In genomic region chr8:124793661-124794485, GRCm38 (mm10) we compare ENCODE assay signal across 8 mouse cellular contexts. TPM values are rescaled to one million over a fixed set of nuclear protein-coding genes. Genes with fewer than 3 reads are reported as not detected.
DNase-seq lines count a peak whose midpoint lies in the region; ATAC-seq lines count a peak whose summit lies in the region.

No protein-coding gene starts in this region.

- H3K9me3 ChIP-seq in kidney, embryonic 15.5 days (replicated peaks), result no peaks in the 10 kb centered on the region
- H3K9me3 ChIP-seq in hindbrain, embryonic 16.5 days (ENCODE audit: control insufficient read depth, low read length), result no peaks in the 10 kb centered on the region
- H3K9me3 ChIP-seq in midbrain, embryonic 15.5 days, result no peaks in the 10 kb centered on the region

- WGBS in kidney, embryonic 15.5 days, result under 1% methylated on average over 79 of the region's 81 CpGs
- under 1% methylated on average over 46 of the region's 81 CpGs for WGBS in hindbrain, embryonic 16.5 days
- WGBS in midbrain, embryonic 15.5 days, result under 1% methylated on average over 80 of the region's 81 CpGs

- H3K9ac ChIP-seq in kidney, embryonic 15.5 days, result no peak overlapping the region
- peak overlapping the region; percentile 91 for H3K9ac ChIP-seq in hindbrain, embryonic 16.5 days (ENCODE audit: low read depth, low read length)
- H3K9ac ChIP-seq in midbrain, embryonic 15.5 days, result peak overlapping the region; percentile 86

- H3K27ac ChIP-seq in kidney, embryonic 15.5 days, result no peak overlapping the region
- peak overlapping the region; percentile 97 for H3K27ac ChIP-seq in hindbrain, embryonic 16.5 days (ENCODE audit: low read depth, low read length)
- peak overlapping the region; percentile 96 for H3K27ac ChIP-seq in midbrain, embryonic 15.5 days

- H3K4me1 ChIP-seq in kidney, embryonic 15.5 days, result peaks cover 34% of the 10 kb centered on the region
- peaks cover 36% of the 10 kb centered on the region for H3K4me1 ChIP-seq in hindbrain, embryonic 16.5 days (ENCODE audit: control insufficient read depth, insufficient read depth, low read depth, low read length)
- H3K4me1 ChIP-seq in midbrain, embryonic 15.5 days, result peaks cover 62% of the 10 kb centered on the region

- H3K4me2 ChIP-seq in kidney, embryonic 15.5 days, result peak overlapping the region; percentile 99
- H3K4me2 ChIP-seq in hindbrain, embryonic 16.5 days (ENCODE audit: low read length), result peak overlapping the region; percentile 93
- H3K4me2 ChIP-seq in midbrain, embryonic 15.5 days, result peak overlapping the region; percentile 85

- H3K27me3 ChIP-seq in kidney, embryonic 15.5 days, result peaks cover 88% of the 10 kb centered on the region
- H3K27me3 ChIP-seq in hindbrain, embryonic 16.5 days (replicated peaks; ENCODE audit: control insufficient read depth, insufficient read depth, low read length), result no peaks in the 10 kb centered on the region; the same call in 1 of the 2 replicates
- H3K27me3 ChIP-seq in midbrain, embryonic 15.5 days (replicated peaks), result peaks cover 10% of the 10 kb centered on the region; the same call in 1 of the 2 replicates

- DNase-seq in kidney, postnatal 25 days, result no peak
- peak; percentile 35 for DNase-seq in Muller cell, postnatal 12 days (ENCODE audit: inconsistent ontology term)
- peak; percentile 57 to 65 for DNase-seq in cerebellum, postnatal 36 days
- DNase-seq in spleen, adult 12 weeks (ENCODE audit: low spot score), result no peak

- peak; percentile 27; the same call in 1 of the 2 replicates for ATAC-seq in kidney, embryonic 15.5 days (replicated peaks; ENCODE audit: low FRiP score)
- peak; percentile 18 for ATAC-seq in hindbrain, embryonic 16.5 days
- peak; percentile 28 for ATAC-seq in midbrain, embryonic 15.5 days (replicated peaks)
- ATAC-seq in megakaryocyte progenitor cell, adult 5-6 weeks (replicated peaks; ENCODE audit: poor library complexity), result no peak

- peak overlapping the region; percentile 60 for H3K4me3 ChIP-seq in kidney, embryonic 15.5 days (replicated peaks)
- H3K4me3 ChIP-seq in hindbrain, embryonic 16.5 days (ENCODE audit: low read length), result peak overlapping the region; percentile 87
- H3K4me3 ChIP-seq in midbrain, embryonic 15.5 days, result peak overlapping the region; percentile 75

- no peaks in the 10 kb centered on the region for H3K36me3 ChIP-seq in kidney, embryonic 15.5 days
- H3K36me3 ChIP-seq in hindbrain, embryonic 16.5 days (ENCODE audit: control insufficient read depth, insufficient read depth, low read length), result no peaks in the 10 kb centered on the region
- H3K36me3 ChIP-seq in midbrain, embryonic 15.5 days (replicated peaks), result no peaks in the 10 kb centered on the region

RNA-seq across cellular contexts. Expression of gene Trim67, which starts 1.0 kb away (rescaled TPM):
- 0.10 and 0.36 TPM in 2 replicates for polyA plus RNA-seq in kidney, embryonic 15.5 days (2015; fragmentation: Nextera tagmentation; extraction: Ambion mirVana)
- 25.9 and 27.0 TPM in 2 replicates for polyA plus RNA-seq in hindbrain, embryonic 16.5 days (2015; fragmentation: Nextera tagmentation; extraction: Ambion mirVana)
- 29.2 and 30.8 TPM in 2 replicates for polyA plus RNA-seq in midbrain, embryonic 15.5 days (2015; fragmentation: Nextera tagmentation; extraction: Ambion mirVana)
- not detected in 2 replicates for total RNA-seq in megakaryocyte progenitor cell, adult 5-6 weeks (2015)
- total RNA-seq in megakaryocyte progenitor cell, adult 5-6 weeks (2017), result 0.07 TPM in 1 of 2 replicates, not detected in the other

RNA-seq across cellular contexts. Expression of gene Fam89a, which starts 42.2 kb away (rescaled TPM):
- polyA plus RNA-seq in kidney, embryonic 15.5 days (2015; fragmentation: Nextera tagmentation; extraction: Ambion mirVana), result 4.9 TPM in 2 replicates
- 0.90 and 1.9 TPM in 2 replicates for polyA plus RNA-seq in hindbrain, embryonic 16.5 days (2015; fragmentation: Nextera tagmentation; extraction: Ambion mirVana)
- polyA plus RNA-seq in midbrain, embryonic 15.5 days (2015; fragmentation: Nextera tagmentation; extraction: Ambion mirVana), result 0.17 and 0.37 TPM in 2 replicates
- not detected in 2 replicates for total RNA-seq in megakaryocyte progenitor cell, adult 5-6 weeks (2015)
- total RNA-seq in megakaryocyte progenitor cell, adult 5-6 weeks (2017), result not detected in 2 replicates

Comparison
In these comparisons a context has a peak if more than half of its experiments do, and no peak if none do; other contexts are left out.
1. DNase-seq: peak in Muller cell, postnatal 12 days (single experiment) and cerebellum, postnatal 36 days (2 of 2); none in kidney, postnatal 25 days (0 of 2) and spleen, adult 12 weeks (single experiment).
2. RNA of gene Trim67, which starts 1.0 kb away (polyA plus RNA-seq): 29.2 to 30.8 TPM in midbrain, embryonic 15.5 days and 25.9 to 27.0 TPM in hindbrain, embryonic 16.5 days; 0.10 to 0.36 TPM in kidney, embryonic 15.5 days; every median in the first group is over 10 times any median in the second.
3. Peak in every context shown above with its lines, with median percentiles within 50 percentile points of each other: H3K4me2 ChIP-seq and H3K4me3 ChIP-seq.